Mouse (Mus musculus): ENCODE measurements around the gene Xrcc5.

Gene Xrcc5

GRCm38 (mm10) chr1:72307317-72307798 lies at the start of gene Xrcc5:
TSS of gene Xrcc5 (plus strand) at chr1:72307421.
- DNase-seq (ENCODE audit: low spot score), result peak; percentile 97

DNA sequence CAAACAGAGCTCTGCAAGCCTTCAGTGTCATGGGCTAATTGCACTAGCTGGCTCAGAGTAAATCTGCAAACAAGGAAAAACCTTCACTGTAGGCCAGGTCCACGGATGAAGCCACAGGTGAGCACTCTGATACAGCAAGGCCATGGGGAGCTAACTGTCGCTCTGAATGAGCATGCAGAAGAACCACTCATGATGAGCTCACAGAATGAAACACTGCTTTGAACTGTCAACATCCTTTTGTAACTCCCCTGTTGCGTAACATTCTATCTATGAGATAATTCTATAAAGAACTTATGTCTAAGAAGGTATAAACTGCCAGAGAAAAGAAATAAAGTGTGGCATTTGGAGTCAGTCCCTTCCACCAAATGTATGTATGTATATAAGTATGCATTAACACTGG lies 44.1 kb upstream of the Xrcc5 start:
- no peak for DNase-seq (ENCODE audit: low spot score)

GRCm38 (mm10) chr1:72278085-72278484 lies 29.1 kb upstream of the Xrcc5 start:
- no peak for DNase-seq (ENCODE audit: low spot score)

GRCm38 (mm10) chr1:72282604-72283003 lies 24.6 kb upstream of the Xrcc5 start:
- DNase-seq (ENCODE audit: low spot score), result no peak

DNA sequence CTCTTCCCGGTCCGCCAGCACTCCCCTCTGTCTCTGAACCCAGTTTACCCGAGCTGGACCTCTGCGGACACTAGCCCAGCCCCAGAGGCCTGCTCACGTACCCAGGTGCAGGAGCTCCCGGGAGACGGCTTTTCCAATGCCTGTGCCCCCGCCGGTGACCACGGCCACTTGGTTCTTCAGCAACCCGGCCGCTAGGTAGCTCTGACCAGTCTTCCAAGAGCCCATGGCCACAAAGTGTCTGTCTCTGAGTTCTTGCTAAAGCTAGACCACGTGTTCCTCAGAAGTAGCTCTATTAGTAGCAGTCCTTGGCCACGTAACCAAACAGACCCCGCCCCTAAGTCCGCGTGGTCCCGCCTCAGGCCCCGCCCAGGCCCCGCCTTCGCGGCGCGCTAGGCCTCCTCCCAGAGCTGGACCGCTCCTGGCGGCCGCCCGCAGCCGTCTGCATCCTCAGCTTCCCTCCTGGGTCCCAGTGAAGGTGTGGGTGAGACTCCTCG lies 23.2 kb upstream of the Xrcc5 start, which contains the start of the genes Pecr and Tmem169:
Gene Pecr, minus strand, starts transcription at position 323 of the 494 bp plus-strand sequence.
Gene Tmem169, plus strand, starts transcription at position 378 of the 494 bp plus-strand sequence.
- peak; percentile 95 for DNase-seq (ENCODE audit: low spot score)

GRCm38 (mm10) chr1:72284539-72284938 lies 22.7 kb upstream of the Xrcc5 start:
- DNase-seq (ENCODE audit: low spot score), result peak; percentile 53

DNA sequence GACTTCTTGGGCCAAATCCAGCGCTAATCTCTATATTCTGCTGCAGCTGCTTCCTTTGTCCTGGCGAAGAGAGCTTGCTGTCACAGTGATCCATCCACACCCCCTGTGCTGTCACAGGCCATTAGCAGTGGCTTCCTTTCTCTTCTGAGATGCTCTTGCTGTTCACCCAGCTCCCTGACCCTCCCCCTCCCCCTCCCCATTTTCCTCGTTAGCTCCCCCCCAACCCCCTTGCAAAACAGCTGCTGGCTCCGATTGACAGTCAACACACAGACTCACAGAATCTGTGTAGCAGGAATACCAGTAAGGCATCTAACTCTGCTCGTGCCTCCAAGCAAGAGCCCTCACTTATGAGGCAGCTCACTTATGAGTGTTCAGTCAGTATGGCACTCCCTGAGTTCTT lies 20.3 kb upstream of the Xrcc5 start:
- DNase-seq (ENCODE audit: low spot score), result no peak

GRCm38 (mm10) chr1:72287893-72288292 lies 19.3 kb upstream of the Xrcc5 start:
- DNase-seq (ENCODE audit: low spot score), result no peak

DNA sequence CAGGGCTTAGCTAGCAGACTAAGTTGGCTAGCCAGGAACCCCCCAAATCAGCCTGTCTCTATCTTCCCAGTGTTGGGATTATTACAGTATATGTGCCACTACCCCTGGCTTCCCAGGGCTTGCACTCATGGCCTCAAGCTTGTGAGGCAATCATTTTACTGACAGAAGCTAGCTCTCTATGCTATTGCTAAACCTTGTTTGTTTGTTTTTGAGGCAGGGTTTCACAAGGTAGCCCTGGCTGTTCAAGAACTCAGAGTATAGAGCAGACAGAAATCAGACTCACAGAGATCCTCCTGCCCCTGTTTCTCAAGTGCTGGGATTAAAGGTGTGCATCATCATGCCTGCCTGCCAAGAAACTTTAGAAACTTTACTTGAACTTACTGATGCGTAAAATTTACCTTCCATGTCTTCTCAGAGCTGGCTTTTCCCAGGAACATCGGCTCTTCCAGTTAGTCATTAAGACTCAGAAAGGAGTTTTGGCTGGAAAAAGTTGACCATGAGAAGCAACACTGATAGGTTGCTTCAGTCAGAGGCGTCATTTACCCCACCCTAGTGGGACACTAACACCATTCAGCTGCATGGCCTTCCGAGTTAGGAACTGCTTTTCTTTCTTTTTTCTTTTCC lies 18.6 kb upstream of the Xrcc5 start:
- no peak for DNase-seq (ENCODE audit: low spot score)

DNA sequence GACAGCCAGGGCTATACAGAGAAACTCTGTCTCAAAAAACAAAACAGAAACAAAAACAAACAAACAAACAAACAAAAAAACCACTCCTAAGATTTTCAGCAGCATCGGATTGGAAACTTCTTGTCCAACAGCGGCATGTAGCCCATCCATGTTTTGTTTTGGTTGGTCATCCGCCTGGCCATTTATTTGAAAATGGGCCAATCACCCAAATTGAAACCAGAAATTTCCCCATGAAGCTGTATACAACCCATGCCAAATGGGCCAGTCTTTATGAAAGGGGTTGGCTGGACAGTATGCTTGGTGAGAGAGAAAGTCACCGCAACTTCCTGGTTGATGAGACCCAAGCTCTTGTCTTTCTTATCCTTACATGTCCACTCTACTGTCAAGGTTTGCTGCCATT lies 16.3 kb upstream of the Xrcc5 start:
- DNase-seq (ENCODE audit: low spot score), result no peak

DNA sequence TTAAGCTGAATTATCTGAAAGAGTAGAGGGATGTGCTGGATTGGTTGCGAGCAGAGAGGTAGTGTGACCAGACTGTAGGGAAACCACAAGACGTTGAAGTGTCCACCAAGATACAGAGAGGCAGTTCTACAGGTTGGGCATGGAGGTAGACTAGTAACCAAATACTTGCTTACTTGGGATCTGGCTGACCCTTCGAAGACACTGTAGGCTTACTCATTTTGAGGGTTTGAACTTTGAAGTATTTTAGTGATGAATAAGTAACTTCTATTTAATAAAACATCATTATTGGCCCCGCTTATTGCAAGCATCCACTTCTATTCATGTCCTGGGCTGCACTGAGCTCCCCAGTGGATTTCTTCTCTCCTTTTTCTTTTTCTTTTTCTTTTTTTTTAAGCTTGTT lies 15.8 kb upstream of the Xrcc5 start:
- DNase-seq (ENCODE audit: low spot score), result no peak

- DNase-seq (ENCODE audit: low spot score), result no peak
These were observed 15.3 kb upstream of the Xrcc5 start for GRCm38 (mm10) chr1:72291925-72292324.

- no peak for DNase-seq (ENCODE audit: low spot score)
These were observed 13.2 kb upstream of the Xrcc5 start for GRCm38 (mm10) chr1:72293869-72294663.

- DNase-seq (ENCODE audit: low spot score), result no peak
These were observed 11.5 kb upstream of the Xrcc5 start for GRCm38 (mm10) chr1:72295746-72296145.

GRCm38 (mm10) chr1:72301845-72302244 lies 5.4 kb upstream of the Xrcc5 start:
- no peak for DNase-seq (ENCODE audit: low spot score)

- DNase-seq (ENCODE audit: low spot score), result peak; percentile 21
These were observed 980 bp upstream of the Xrcc5 start for GRCm38 (mm10) chr1:72306241-72306640.

DNA sequence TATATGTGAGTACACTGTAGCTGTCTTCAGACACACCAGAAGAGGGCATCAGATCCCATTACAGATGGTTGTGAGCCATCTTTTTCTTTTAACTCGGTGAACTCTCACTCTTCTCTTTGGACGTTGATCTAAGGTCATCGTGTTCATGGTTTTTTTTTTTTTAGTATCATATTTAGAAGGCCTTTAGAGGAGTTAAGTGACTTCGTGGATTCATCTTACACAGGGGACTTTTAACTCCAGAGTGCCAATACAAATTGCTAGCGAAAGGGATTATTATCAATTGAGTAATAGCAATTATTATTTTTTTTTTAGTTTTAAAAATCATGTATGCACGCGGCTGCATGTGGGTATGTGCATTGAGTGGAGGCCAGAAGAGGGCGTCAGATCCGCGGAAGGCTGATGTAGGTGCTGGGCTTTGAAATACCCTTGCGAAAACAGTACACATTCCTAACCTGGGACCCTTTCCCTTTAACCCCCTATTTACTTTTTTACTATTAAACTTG lies 491 bp upstream of the Xrcc5 start:
- DNase-seq (ENCODE audit: low spot score), result no peak

GRCm38 (mm10) chr1:72308919-72309318 lies 1.7 kb downstream of the Xrcc5 start:
- DNase-seq (ENCODE audit: low spot score), result peak; percentile 20

DNA sequence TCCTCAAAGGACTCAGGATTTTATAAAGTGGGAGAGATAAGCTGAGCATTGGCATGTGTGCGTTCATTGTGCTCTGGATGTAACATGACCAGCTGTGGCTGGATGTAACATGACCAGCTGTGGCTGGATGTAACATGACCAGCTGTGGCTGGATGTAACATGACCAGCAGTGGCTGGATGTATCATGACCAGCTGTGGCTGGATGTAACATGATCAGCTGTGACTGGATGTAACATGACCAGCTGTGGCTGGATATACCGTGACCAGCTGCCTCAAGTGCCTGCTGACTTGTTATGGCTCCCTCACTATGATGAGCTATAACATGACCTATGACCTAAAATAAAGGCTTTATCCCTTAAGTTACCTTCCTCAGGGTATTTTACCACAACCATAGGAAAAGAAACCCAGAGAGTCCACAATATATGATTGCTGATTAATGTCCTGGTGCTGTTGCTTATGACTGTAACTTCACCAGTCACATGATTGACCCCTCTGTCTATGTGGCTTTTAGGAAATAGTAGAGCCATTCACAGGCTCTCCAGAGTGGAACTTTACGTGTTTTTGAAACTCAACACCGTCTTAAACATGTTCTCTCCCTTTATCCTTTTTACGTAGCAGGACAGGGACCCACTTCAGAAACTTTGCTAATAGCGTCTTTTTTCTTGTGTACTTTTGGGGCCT lies 2.7 kb downstream of the Xrcc5 start:
- peak; percentile 69 for DNase-seq (ENCODE audit: low spot score)

DNA sequence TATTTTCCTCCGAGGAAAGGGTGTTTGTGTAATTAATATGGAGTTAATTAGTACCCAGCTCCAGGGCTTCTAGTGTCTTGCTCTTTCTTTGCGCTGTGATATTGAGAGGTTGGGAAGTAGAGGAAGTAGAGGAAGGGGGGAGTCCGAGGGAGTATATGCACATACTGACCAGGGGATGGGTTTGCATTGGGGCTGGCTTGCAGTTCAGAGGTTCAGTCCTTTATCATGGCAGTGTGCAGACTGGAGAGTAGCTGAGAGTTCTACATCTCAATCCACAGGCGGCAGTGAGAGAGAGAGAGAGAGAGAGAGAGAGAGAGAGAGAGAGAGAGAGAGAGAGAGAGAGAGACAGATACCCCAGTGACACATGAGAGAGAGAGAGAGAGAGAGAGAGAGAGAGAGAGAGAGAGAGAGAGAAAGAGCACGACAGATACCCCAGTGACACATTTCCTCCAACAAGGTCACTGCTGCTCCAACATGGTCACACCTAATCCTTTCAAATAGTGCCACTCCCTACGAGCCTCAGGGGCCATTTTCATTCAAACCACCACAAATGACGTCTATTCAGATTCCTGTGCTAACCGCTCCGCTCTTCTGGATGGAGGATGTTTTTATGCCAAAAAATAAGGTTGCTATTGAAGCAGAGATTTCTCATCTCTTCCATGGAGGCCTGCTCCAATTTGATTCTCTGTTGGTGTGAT lies 5.6 kb downstream of the Xrcc5 start:
- no peak for DNase-seq (ENCODE audit: low spot score)

DNA sequence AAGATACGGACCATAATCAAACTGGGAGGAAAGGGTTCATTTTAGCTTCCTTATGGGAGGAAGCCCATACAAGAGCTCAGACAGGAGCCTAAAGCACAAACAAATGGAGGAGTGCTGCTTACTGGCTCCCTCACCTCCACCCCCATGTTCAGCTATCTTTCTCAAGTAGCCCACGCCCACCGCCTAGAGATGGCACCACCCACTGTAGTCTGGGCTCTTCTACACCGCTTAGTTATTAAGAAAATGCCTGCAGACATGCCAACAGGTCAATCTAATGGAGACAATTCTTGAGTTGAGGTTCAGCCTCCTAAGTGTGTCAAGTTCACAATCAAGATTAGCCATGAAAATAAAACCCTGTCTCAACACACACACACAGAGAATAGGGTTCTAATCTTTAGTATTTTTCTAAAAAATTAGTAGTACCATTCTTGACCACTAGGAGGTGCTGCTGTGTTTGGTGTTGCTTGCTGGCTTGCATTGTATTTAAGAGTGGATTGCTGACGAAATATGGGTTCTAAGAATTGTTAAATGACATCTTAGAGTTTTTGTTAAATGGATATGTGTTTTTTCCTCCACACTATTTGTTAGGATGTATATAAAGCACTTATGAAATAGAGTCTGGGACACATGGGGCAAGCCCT lies 6.3 kb downstream of the Xrcc5 start:
- DNase-seq (ENCODE audit: low spot score), result peak; percentile 70

All from MN1 (cell line).